Mouse (Mus musculus): Measurements from ENCODE around the gene Nf2.
"Not testable (repeated sequence)": the region's sequence is repeated elsewhere in the genome, so short reads cannot be mapped to it uniquely, and the experiment has no call there.

Nf2 gene

GRCm38 (mm10) chr11:4837342-4837741, 12.0 kb downstream of the Nf2 start:
- no peak for DNase-seq (ENCODE audit: low read depth)

- DNase-seq (ENCODE audit: low read depth): peak; percentile 84
These were observed 12.6 kb downstream of the Nf2 start for GRCm38 (mm10) chr11:4836755-4837154.

- DNase-seq (ENCODE audit: low read depth): no peak
These were observed 13.9 kb downstream of the Nf2 start for GRCm38 (mm10) chr11:4835436-4835835.

GRCm38 (mm10) chr11:4833295-4833939, 15.9 kb downstream of the Nf2 start:
- no peak for DNase-seq (ENCODE audit: low read depth)

GRCm38 (mm10) chr11:4831066-4831465, 18.3 kb downstream of the Nf2 start:
- DNase-seq (ENCODE audit: low read depth): no peak

- DNase-seq (ENCODE audit: low read depth): no peak
These were observed 21.4 kb downstream of the Nf2 start for GRCm38 (mm10) chr11:4827916-4828315.

- DNase-seq (ENCODE audit: low read depth): no peak
These were observed 22.0 kb downstream of the Nf2 start for GRCm38 (mm10) chr11:4827340-4827739.

GRCm38 (mm10) chr11:4826152-4826778, 23.1 kb downstream of the Nf2 start:
- DNase-seq (ENCODE audit: low read depth): no peak

- DNase-seq (ENCODE audit: low read depth): peak; percentile 78
These were observed 25.6 kb downstream of the Nf2 start for GRCm38 (mm10) chr11:4823655-4824312.

GRCm38 (mm10) chr11:4822446-4822842, 26.9 kb downstream of the Nf2 start:
- DNase-seq (ENCODE audit: low read depth): not testable (repeated sequence)

GRCm38 (mm10) chr11:4821492-4822445, 27.6 kb downstream of the Nf2 start:
- peak; percentile 80 for DNase-seq (ENCODE audit: low read depth)

GRCm38 (mm10) chr11:4814507-4815450, 34.6 kb downstream of the Nf2 start:
- no peak for DNase-seq (ENCODE audit: low read depth)

- no peak for DNase-seq (ENCODE audit: low read depth)
These were observed 41.0 kb downstream of the Nf2 start for GRCm38 (mm10) chr11:4808311-4808710.

GRCm38 (mm10) chr11:4806031-4806715, 43.2 kb downstream of the Nf2 start:
- peak; percentile 51 for DNase-seq (ENCODE audit: low read depth)

- DNase-seq (ENCODE audit: low read depth): peak; percentile 85
These were observed 44.3 kb downstream of the Nf2 start for GRCm38 (mm10) chr11:4804921-4805562.

- DNase-seq (ENCODE audit: low read depth): peak; percentile 96
These were observed 45.4 kb downstream of the Nf2 start for GRCm38 (mm10) chr11:4803951-4804350.

- DNase-seq (ENCODE audit: low read depth): no peak
These were observed 45.9 kb downstream of the Nf2 start for GRCm38 (mm10) chr11:4803426-4803825.

GRCm38 (mm10) chr11:4803008-4803407, 46.3 kb downstream of the Nf2 start:
- peak; percentile 18 for DNase-seq (ENCODE audit: low read depth)

GRCm38 (mm10) chr11:4802401-4802800, 46.9 kb downstream of the Nf2 start:
- peak; percentile 45 for DNase-seq (ENCODE audit: low read depth)

GRCm38 (mm10) chr11:4800654-4801053, 48.7 kb downstream of the Nf2 start:
- no peak for DNase-seq (ENCODE audit: low read depth)
